Mouse (Mus musculus) kidney, postnatal 36 days (tissue): Measurements from ENCODE around the gene Ubr2.
A peak's percentile ranks its signal among the peaks of the same experiment; 100 is the strongest.

Experiments
- DNase-seq, 2 experiments: peaks; one replicate each; pipeline ENCODE4 v3.0.0; 2021 to 2022; ENCODE audit warnings: mixed read lengths in 2 of 2

Ubr2 gene

DNA sequence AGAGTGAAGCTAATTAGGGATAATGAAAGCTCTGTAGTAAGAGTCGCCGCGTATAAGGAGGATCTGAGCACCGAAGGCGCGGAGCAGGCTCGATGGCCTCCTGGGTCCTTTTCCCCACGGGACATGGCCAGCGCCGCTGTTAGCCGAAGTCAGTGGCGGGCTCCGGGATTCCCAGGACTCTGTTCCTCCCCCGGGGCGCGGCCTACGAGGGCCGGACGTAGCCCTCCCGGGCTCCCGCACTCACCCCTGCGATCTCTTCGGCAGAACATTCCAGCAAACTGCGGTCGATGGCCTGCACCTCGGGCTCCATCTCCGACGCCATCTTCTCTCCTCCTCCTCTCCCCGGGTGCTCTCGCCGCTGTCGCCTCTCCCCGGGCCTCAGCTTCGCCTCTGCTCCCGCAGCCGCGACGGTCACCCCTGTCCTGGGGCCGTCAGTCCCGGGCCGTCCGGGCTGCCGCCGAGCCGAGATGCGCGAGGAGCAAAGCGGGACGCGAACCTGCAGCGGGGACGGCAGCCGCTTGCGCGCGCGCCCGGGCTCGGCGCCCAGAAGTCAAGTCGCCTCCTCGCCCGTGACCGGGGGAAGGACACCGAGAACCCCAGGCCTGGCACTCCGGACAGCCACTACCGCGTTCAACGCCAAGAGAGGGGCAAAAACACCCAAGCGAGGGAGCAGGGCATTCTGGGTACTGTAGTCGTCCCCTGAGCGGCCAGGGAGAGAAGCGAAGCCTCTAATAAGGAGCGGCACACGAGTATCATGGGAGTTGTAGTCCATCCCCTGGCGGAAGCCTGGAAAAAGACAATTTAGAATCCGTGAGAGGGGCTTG lies at the start of gene Ubr2:
Gene Ubr2, minus strand, starts transcription at position 659 of the 824 bp plus-strand sequence.
- peak; percentile 93 to 96 for DNase-seq

- DNase-seq, result peak; percentile 79 to 90
Observed at GRCm38 (mm10) chr17:47059836-47060360, 49.5 kb upstream of the Ubr2 start.

GRCm38 (mm10) chr17:47057966-47058365 lies 47.6 kb upstream of the Ubr2 start:
- no peak for DNase-seq

- no peak for DNase-seq
Observed at GRCm38 (mm10) chr17:47056476-47056875, 46.1 kb upstream of the Ubr2 start.

DNA sequence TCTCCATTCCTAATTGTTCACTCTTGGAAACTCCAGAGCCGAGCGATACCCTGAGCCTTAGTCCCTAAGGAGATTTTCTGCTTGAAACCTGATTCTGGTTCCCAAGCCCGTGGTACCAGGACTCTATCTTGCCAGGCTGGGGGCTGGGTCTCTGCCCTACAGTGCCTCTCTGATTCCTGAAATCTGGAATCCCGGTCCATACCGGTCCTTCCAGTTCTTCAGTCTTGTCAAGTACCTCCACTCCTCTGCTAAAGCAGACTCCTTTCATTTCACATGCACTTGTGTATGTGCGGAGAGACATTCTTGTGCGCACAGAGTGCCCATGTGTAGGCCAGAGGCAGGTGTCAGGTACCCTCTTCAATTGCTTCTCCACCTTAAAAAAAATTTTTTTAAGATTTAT lies 44.8 kb upstream of the Ubr2 start:
- no peak for DNase-seq

DNA sequence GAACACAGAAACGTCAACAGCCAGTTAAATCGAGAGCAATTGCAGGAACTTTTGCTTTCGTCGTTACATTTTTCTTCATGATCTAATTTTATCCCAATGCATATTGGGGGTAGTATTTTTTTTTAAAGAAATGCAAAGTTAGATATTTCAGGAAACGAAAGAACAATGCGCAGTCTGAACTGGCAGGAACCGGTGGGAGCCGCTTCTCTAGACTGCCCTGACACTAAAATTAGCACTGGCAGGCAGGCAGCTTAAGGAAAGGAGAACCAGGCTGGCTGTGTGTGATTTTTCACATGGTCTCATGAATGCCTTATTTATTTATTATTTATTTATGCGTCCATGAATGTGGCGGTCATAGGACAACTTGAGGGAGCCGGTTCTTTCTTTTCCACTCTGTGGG lies 44.3 kb upstream of the Ubr2 start:
- DNase-seq, result peak; percentile 39 to 61

GRCm38 (mm10) chr17:47050678-47051077 lies 40.3 kb upstream of the Ubr2 start:
- DNase-seq, result no peak

DNA sequence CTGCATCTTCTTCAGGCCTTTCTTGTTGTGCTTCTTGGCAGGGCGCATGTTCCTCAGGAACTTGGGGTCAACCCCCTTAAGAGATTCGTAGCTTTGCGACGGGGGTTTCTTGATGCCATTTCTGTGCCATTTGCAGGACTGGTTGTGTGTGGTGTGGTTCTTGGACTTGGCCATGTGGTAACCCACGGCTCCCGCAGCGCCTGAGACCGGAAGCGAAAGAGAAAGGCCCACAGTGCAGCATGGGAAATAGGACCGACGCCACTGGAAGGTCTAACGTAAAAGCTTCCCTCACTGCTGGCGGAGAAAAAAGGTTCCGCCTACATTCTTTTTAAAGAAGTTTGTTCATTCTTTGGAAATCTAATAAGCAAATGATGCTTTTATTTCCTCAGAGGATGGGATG lies 32.5 kb upstream of the Ubr2 start:
- DNase-seq, result no peak

GRCm38 (mm10) chr17:47038844-47039803 lies 28.8 kb upstream of the Ubr2 start:
- peak; percentile 83 to 94 for DNase-seq

- DNase-seq, result no peak
Observed at GRCm38 (mm10) chr17:47034536-47034935, 24.2 kb upstream of the Ubr2 start.

DNA sequence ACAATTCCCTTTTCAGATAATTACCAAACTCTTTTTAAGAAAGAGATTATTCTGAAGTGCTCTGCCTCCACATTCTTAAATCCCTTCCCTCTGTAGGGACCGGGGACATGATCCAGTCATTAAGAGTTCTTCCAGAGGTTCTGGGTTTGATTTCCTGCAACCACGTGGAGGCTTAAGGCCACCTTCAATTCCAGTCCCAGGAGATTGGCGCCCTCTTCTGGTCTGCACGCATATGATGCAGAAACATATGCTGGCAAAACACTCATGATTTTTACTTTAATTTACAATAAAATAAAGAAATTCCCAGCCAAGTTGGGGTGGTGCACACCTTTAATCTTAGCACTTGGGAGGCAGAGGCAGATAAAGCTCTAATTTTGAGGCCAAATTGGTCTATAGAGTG lies 23.3 kb upstream of the Ubr2 start:
- peak; percentile 43 to 87 for DNase-seq

DNA sequence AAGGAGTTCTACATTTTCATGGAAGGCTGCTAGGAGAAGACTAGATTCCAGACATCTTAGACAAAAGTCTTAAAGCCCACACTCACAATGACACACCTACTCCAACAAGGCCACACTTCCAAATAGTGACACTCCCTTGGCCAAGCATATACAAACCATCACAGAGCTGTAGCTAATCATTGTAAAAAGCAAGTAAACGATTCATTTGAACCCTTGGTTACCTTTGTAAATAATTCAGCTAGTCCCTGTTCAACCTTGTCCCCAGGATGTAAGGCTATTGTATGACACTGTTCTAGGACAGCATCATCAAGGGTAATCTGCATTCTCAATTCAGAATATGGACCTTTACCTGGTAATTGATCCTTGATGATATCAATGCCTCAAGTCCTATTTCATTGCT lies 14.4 kb upstream of the Ubr2 start:
- DNase-seq, result no peak

- no peak for DNase-seq
Observed at GRCm38 (mm10) chr17:47023369-47023768, 13.0 kb upstream of the Ubr2 start.

GRCm38 (mm10) chr17:47012896-47013295 lies 2.5 kb upstream of the Ubr2 start:
- peak; percentile 27 to 36 for DNase-seq

DNA sequence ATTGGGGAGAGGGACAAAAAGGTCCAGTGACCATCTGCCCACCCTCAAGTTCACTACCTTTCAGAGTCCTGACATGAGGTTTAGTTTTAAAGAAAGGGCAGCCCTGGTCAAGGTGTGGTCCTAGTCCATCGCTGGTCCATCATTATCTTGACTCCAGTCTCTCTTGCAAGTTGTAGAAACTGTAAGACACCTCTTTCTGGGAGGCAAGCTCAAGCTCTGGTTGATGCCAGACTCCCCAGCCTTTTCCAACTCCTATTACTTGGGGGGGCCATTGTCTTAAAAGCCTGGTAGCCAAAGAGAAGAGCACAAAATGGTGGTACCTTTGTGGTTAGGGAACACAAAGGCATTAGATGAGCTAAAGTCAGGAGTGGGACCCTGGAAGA lies 1.3 kb upstream of the Ubr2 start:
- DNase-seq, result no peak

DNA sequence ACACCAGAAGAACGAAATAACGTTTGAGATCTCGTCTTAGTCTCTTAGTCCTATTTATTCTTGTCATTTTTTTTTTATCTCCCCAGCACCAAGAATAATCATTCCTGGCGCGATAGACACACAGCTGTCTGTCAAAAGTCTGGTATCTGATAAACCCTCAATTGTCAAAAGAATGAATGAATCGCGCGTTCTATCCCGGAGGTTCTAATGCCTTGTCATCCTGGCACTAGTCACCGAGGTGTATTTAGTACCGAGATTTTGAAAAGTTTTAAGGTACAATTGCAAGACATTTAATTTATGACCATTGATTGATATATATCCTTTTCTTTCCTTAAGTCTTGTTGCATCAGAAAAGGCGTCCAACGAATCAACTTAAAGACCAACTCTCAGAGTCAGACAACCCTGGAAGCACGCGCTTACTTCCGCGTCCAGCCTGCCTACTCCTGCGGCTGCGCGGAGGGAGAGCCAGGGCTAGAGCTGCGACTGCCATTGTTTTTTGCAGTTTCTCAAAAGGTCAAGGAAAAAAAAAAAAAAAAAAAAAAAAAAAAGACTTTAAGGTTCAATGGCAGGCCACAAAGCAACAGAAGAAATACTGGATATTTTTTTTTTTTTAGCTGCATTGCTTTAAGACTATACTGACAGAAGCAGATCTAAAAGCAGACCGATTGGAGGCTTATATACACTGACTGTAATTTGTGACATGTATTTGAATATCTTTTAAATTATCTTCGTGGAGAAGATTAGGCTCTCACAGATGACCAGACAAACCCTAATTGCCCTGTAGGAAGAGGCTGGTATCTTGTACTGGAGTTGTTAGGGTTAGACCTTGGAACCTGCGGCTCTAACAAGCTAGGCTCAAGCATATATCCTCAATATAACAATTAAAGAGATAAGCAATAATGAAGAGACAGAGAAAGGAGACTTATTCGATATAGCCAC lies 635 bp upstream of the Ubr2 start:
- peak; percentile 81 to 85 for DNase-seq

DNA sequence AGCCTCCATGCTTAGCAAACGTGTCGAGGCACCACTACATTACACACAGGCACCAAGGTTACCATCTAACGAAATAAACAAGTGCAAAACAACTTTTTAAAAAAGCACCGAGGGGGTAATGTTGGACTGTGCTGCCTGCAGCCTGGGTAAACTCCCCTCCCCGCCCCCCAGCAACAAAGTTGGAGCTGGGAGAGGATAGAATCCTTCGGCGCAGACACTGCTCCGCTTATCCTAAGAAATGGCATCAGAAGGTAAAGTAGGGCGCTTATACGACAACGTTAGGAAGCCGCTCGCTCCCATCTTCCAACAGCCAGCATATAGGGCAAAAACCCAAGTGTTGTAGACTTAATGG lies 834 bp downstream of the Ubr2 start:
- DNase-seq, result peak; percentile 16 to 58

- DNase-seq, result no peak
Observed at GRCm38 (mm10) chr17:47009016-47009415, 1.3 kb downstream of the Ubr2 start.

DNA sequence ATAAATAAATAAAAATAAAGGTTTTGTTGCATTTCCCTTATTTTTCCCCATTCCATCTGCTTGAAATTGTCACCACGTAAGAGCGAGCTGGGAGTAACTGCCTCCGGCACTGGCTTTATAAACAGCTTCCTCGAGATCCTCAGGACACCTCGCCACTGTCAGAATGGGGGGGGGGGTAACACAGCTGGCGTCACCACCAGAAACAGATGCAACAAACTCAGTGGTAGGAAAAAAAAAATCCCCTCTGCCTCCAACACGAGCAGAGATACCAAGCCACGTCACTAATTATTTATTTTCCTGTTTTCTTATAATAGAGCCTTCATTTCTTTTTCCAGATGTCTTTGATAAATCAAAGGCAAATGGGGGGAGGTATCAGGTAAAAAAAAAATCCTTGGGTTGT lies 1.9 kb downstream of the Ubr2 start:
- no peak for DNase-seq

DNA sequence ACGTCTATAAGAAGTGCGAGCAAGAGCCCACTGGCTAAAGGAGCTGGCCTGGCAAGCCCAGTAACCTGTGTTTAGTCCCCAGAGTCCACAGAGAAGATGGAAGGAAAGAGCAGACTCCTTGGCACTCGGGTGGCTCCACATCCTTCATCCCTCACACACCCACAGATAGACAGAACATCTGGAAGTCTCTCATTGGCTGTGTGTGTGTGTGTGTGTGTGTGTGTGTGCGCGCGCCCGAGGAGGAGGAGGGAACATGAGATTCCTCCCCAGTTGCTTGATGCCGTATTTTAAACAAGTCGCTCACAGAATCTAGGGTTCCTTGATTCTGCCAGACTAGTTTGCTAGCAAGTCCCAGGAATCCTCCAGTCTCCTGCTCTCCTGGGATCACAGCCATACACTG lies 3.6 kb downstream of the Ubr2 start:
- no peak for DNase-seq

- peak in 1 of 2 experiments; percentile 18 for DNase-seq
Observed at GRCm38 (mm10) chr17:47005741-47006405, 4.5 kb downstream of the Ubr2 start.

GRCm38 (mm10) chr17:47003305-47003704 lies 7.1 kb downstream of the Ubr2 start:
- DNase-seq, result no peak
